Mouse (Mus musculus) thymus, postnatal 14 days (tissue): ENCODE data around the gene Klk7.

Experiments used
- DNase-seq: peaks from one replicate; pipeline ENCODE4 v3.0.0; 2021

Gene Klk7

DNA sequence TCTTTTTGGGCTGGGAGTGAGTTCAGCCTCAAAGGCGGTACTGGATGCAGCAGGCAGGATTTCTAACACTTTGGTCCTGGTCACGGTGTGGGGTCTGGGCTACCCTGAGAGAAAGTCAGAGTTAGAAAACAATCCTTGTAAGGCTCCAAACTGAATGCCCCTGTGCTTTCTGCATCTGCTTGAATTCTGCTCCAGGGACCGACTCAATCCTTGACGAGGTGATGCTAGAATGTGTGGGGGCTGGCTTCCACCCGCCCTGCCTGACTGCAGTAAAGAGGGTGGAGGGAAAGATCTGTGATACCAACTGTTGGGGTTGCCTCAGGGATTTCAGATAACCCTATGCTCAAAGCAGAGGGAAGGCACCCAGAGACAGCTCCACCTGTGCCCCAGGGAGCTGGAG is at the start of gene Klk7:
Klk7 (plus strand) TSS at position 301 of the 400 bp plus-strand sequence.
- DNase-seq: no peak

DNA sequence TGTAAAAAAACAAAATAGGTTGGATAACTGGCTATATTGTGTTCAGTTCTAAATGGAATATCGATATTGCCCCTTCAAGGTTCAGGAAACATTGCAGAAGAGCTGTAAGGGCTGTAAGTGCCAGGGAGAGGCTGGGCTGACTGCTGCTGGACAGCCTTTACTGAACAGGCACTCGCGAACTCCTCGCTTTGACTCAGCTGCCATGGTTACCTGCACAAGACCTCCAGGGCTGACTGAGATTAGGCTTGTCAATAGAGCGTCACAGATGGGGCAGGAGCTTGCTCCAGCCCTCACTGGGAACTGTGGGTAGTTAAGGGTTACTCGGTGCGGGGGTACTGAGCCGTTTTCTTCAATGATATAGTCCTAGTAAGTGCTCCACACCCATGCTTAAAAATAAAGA is 44.6 kb upstream of the Klk7 start:
- DNase-seq: no peak

DNA sequence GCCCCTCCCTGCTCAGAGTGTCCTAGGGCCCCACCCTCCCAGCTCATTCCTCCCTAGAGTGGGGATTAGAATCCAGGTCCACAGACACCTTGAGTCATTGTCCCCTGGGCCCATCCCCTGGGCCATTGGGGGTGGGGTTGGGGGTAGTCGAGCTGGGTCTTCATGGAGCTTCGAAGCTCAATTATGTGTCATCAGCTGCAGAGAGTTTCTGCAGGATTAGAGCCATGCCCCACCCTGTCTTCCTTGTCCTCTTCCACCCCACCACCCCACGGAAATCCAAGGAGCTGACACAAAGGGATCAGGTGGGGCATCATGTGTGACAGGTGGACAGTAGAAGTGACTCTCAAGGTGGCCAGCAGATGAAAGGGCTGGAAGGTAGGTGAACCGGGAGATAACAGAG is 42.5 kb upstream of the Klk7 start, which contains the start of gene Klk12:
Klk12 (plus strand) TSS at position 301 of the 400 bp plus-strand sequence.
- DNase-seq: no peak

DNA sequence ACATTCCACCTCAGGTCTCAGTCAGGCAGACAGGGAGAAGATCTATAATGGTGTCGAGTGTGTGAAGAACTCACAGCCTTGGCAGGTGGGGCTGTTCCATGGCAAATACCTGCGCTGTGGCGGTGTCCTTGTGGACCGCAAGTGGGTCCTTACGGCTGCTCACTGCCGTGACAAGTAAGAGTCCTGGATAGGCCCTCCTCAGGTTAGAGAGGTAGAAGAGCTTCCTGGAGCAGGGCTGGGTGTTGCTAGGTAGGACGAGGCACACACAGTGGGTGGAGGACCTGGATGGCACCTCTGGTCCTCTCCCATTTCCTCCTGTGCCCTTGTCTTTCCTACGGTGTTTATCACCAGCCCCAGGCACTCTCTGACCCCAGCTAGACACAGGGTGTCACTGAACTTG is 41.5 kb upstream of the Klk7 start:
- no peak for DNase-seq

DNA sequence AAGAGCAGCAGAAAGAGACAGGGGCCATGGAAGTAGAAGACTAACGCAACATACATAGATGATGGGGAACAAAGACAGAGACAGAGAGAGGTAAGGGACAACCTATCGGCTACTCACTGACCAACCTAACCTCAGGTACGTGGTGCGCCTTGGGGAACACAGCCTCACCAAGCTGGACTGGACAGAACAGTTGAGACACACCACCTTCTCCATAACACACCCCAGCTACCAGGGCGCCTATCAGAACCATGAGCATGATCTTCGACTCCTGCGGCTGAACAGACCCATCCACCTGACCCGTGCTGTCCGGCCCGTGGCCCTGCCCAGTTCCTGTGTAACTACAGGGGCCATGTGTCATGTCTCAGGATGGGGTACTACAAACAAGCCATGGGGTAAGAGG is 40.4 kb upstream of the Klk7 start:
- peak; percentile 1 for DNase-seq

DNA sequence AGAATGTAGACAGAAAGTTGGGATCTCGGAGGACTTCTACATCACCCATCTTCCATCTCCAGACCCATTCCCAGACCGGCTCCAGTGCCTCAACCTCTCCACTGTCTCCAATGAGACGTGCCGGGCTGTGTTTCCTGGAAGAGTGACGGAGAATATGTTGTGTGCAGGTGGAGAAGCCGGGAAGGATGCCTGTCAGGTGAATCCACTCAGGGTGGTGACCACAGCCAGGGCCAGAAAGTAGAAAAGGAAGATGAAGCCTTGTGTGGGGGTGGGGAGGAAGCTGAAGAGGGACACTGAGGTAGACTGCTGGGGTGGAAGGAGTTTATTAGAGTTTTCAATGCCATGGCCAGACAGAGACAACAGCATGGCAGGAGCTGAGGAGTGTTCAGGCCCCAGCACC is 39.2 kb upstream of the Klk7 start:
- peak; percentile 1 for DNase-seq

DNA sequence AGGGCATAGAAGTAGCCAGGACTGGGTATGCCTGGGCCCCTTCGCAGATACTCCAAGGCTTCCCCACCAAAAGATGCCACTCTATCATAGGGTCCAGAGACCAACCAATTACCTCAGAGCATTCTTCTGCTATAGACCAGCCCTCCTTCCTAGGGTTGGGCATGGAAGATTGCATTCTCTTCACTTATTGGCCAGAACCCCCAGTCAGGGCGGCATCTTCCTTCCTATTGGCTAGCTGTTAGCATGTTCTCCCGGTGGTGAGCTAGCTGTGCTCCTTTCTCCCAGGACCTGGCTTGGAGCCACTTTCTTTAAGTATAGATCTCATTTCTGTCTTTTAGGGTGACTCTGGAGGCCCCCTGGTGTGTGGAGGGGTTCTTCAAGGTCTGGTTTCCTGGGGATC is 38.2 kb upstream of the Klk7 start:
- peak; percentile 1 for DNase-seq

DNA sequence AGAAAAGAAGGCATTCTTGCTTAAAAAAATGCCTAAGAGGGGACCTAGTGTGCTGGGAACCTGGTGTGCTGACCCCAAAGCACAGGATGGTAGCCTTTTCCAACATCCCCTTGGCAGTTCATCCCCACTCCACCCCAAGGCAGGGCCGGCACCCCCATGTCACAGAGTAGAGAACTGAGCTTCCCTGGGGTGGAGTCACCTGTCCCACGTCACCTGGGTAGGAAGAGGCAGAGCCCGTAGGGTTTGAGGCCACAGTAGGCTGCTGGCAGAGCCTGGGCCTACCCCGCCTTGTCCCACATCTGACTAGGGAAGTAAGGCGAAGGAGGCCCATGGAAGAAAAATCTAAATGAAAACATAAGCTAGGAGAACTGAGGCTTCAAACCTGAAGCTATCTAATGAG is 36.7 kb upstream of the Klk7 start, which contains the start of gene Klk11:
Klk11 (plus strand) TSS at position 241 of the 400 bp plus-strand sequence.
- DNase-seq: peak; percentile 1

DNA sequence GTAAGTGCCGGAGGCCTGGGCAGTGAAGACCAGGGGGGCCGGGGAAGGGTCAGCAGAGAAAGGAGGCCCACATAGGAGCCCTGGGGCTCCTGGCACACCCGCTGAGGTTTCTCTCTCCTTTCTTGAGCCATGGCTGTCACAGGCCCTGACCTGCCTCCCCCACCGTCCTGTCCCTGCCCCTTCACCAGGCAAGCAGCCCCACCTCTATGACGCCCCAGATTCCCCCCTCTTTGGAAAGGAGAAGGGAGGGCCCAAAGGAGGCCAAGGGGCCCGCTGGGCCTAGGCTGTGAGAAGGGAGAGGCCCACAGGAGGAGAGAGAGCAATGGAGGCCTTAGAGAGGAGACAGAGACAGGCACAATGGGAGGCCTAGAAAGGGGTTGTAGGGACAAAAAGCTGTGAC is 36.3 kb upstream of the Klk7 start:
- peak; percentile 2 for DNase-seq

DNA sequence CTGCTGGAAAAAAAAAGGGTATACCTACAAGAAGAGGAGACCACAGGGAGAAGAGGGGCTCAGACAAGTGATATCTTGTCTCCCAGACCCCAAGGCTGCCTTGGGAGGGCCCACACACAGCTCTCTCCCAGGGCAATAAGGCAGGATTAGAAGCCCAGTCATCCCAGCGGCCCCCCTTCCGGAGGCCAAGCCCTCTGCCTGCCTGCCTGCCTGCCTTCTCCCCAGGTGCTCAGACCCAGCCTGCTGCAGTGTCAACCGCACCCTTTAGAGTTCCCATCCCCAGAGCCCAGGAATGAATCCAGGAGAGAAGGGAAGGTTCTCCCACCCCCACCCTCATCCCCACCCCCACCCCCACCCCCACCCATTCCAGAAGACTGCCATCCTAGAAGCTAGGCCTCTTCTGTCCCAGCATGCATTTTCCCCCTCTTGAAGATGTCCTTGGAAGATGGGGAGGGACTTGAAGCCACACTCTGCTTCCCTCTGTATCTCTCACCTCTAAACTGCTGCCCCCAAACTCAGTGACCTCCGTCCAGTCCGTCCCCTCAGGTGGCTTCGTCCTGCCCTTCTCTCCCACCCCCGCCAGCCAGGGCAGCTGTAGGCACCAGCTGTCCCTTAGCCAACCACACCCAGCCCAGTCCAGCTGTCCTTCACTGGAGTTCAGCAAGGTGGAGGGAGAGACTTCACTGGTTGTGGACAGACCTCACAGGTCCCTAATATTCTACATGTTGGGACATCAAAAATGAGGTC is 35.6 kb upstream of the Klk7 start:
- peak; percentile 1 for DNase-seq

DNA sequence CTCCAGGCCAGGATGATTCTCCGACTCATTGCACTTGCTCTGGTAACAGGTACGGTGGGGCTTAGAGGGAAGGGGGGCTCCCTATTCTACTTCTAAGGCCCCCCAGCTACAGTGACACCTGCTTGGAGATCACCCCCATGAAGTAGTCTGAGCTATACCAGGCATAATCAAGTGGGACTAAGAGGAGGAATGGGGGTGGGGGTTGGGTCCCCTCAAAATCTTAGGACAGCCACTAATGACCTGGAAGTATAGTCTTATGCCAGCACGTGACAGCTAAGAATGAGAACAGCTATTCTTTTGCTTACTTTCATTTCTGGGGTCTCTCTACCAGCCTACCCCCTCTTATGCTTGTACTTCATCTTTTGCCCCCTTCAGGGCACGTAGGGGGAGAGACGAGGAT is 34.6 kb upstream of the Klk7 start:
- DNase-seq: peak; percentile 1

DNA sequence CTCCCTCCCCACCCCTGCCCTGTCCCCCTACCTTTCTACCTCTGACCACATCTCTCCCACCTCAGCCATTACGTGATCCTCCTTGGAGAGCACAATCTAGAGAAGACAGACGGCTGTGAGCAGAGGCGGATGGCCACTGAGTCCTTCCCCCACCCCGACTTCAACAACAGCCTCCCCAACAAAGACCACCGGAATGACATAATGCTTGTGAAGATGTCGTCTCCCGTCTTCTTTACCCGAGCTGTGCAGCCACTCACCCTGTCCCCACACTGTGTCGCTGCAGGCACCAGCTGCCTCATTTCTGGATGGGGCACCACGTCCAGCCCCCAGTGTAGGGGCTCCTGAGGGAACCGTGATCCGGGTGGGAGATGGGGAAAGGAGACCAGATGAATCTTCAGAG is 33.7 kb upstream of the Klk7 start:
- peak; percentile 1 for DNase-seq

DNA sequence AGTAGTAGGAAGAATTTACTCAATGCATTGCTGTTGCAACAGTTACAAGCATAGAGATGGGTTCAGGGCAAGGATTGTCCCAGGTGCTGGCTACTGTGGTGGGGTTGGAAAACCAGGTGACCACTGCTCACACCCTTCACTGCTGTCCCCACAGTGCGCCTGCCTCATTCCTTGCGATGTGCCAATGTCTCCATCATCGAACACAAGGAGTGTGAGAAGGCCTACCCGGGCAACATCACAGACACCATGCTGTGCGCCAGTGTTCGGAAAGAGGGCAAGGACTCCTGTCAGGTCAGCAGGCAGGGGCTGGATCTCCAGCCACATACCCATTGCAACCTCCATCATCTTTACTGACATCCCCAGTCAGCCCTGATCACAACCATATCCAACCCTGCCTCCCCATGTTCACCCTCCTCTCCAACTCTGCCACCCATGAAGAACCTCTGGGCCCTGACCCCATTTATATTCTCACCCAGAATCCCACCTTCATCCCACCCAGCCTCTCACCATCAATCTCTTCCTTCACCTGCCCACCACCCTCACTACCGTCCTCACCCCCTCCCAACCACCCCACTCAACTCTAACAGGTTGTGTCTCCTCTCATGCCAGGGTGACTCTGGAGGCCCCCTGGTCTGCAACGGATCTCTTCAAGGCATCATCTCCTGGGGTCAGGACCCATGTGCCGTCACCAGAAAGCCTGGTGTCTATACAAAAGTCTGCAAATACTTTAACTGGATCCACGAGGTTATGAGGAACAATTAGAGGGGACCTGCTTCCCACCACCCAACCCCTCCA is 32.7 kb upstream of the Klk7 start:
- DNase-seq: peak; percentile 1

DNA sequence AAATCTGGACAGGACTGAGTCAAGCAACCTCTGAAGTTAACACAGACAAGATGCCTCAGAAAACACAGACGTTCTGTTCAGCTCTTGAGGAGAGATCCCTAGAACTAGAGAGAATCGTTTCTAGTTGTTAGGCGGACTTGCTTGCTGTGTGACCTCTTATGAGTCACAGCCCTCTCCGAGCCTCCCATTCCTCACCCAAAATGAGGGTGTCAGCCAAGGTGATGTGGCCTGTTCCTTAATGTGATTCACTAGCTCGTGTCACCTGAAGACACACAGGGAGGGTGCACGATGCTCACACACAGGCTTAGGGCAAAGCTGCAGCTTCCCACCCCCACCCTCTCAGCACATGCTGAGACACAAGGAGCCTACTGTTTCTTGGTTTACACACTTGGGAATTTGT is 30.9 kb upstream of the Klk7 start:
- no peak for DNase-seq

DNA sequence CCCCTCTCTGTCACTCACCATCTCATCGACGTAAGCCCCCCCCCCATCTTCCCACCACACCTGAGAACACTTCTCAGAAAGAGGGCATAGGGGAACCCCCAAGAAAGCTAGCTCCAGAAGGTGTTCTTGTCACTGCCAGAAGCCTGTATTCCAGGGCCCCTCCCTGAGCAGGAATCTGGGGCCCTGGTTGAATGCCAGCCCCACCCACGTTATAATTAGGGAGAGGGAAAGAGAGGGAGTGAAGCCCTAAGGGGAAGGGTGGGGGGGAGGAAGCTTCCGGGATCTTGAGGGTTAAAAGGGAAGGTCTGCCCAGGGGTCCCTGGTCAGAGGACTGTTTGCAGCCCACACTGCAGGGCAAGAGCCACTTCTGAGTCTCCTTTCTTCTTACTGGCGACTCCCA is 30.3 kb upstream of the Klk7 start, which contains the start of gene Klk10:
Klk10 (plus strand) TSS at position 290 of the 400 bp plus-strand sequence.
- no peak for DNase-seq

DNA sequence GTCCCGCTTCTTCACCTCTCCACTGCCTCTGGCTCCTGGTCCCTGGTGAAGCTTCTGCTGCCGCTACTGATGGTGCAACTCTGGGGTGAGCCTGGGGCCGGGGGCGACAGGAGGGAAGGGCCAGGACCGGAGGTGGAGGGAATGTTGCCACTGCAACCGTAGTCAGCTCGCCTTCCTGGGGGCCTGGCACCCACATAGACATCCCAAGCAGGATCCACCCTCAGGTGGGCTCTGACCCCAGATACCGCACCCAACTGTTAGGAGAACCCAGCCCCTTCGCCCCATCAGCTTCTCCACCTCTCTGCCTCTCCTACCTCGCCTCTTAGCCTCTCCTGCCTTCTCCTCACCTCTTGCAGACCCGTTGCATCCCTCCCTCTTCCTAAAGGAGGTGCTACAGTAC is 29.6 kb upstream of the Klk7 start:
- no peak for DNase-seq

DNA sequence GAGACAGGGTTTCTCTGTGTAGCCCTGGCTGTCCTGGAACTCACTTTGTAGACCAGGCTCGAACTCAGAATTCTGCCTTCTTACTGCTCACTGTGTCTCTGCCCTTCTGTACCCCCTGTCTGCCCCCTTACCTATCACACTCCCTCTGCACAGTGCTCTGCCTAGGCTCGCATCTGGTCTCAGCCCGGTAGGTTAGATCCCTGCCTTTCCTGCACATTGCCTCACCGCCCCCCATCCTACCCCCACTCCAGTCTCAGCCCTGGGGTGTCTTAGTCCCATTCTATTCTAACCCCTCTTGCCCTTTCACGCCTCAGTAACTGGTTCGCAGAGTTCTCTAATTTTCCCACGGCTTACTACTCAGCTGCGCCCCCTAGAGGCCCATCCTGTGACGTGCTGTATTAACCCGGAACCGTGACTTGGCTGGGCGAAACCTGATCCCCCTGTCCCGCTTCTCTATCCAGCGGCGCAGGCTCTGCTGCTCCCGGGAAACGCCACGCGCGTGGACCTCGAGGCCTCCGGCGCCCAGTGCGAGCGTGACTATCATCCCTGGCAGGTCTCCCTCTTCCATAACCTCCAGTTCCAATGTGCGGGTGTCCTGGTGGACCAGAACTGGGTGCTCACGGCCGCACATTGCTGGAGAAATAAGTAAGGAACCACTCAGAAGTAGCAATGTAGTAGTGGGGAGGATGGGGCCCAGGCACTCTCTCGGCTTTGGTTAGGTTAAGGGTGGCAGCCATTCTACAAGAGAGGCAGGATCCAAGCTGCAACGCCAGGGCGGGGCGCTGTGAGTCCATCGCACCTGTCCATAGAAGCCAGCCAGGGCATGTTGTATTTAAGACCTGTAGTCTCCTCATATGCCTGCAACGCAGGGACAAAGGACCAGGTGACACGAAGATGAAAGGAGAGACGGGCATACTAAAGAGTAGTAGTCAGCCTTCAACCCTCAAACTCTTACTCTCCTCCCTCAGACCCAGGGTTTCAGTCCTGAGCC is 28.5 kb upstream of the Klk7 start:
- peak; percentile 68 for DNase-seq

DNA sequence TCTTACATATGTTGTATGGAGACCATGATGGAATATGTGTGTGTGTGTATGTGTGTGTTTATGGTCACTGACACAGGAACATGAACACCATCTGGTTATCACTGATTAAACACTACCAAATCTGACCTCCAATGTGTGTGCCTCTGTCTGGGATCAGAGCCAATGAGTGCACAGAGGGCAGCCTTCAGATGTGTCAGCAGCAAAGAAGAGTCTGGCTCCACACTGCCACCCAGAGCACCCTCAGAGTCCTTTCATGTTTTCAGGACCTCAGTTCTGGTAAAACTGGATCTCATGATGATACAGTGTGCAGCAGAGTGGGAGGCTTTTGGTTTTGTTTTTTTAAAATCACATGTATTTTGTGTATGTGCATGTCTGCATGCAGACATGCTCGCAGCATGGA is 25.8 kb upstream of the Klk7 start:
- DNase-seq: no peak

DNA sequence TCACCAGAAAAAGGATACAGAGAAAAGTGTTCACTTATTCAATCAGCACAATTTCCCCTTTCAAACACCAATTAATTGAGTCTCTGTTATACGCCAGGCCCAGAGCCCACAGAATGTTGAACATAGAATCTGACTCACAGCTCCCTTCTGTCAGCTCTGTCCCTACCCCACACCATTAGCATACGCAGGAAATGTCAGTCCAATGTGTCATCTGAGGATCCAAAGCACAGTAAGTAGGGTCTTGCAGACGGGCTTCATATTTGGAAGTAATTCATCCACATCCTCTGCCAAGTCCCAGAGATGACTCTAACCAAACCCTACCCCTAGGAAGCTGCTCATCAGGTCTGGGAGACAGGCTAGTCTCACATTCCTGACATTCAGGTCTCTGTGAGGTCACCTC is 23.0 kb upstream of the Klk7 start:
- no peak for DNase-seq

DNA sequence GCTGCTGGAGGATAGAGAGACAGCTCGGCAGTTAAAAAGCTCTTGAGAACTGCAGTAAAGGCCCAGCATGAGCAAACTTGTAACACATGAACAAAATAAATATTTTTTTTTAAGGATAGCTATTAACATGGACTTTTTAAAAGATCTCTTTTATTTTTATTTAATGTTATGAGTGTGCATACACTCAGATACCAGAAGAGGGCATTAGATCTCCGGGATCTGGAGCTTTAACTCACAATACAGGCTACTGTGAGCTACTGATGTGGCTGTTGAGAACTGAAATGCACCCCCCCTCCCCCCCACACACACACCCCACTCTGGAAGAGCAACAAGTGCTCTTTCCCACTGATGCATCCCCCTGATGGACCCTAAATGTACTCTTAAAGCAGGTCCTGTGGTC is 21.8 kb upstream of the Klk7 start:
- no peak for DNase-seq

DNA sequence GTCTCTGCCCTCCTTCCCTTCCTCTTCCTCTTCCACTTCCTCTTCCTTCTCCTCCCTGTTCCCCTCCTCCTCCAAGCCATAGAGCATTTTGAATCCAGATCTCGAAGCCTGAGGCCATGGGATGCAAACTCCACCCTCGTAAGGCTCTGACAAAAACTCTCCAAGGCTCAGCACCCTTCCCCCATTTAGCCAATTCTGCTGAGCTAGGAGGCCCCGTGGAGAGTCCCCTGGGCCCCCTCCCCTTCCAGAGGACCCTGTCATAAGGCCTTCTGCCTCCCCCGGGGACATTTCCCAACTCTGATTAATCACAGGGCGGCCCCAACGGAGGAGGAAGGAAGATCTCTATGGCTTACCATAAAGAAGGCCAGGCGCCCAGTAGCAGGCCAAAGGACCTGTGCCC is 19.5 kb upstream of the Klk7 start, which contains the start of gene Klk9:
Klk9 (plus strand) TSS at position 301 of the 400 bp plus-strand sequence.
- DNase-seq: no peak

DNA sequence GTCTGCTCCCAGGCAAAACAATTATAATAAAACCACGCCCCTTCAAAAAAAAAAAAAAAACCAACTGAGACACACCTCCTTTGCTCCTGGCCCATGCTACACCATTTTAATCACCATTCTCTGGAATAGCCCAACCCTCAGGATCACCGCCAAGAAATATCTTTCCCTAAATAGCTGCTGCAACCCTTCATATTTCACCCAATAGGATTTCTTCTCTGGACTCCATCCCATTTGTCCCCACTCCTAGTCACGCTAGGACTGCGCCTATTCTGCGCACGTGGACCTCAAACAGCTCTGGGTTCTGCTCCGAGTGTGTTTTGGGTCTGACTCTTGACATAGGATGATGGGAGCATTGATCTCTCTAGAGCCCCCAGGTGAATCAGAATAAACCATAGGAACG is 14.7 kb upstream of the Klk7 start:
- no peak for DNase-seq

DNA sequence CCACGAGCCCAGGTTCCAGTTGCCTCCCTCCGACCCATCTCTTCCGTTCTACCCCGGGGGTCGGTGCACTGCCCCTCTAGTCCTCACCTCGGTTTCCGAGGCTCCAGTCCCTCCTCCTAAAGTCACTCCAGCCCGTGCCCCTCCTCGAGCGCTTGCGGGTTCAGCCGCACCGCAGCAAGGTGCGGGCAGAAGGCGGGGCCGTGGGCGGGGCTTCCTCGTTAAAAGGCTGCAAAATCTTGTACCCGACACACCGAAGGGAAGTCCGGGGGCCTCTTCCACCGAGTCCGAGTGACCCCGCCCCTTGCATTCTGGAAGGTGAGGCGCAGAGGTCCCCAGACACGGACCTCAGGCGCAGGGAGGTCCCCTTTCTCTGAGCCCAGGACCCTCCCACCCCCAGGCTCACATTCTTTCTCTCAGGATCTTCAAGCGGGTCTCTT is 13.7 kb upstream of the Klk7 start, which contains the start of gene Klk8:
Klk8 (plus strand) TSS at position 245 of the 437 bp plus-strand sequence.
- DNase-seq: peak; percentile 61
